Mouse (Mus musculus): ENCODE data around the gene Srrm4. TPM values are rescaled to one million over a fixed set of nuclear protein-coding genes. Genes with fewer than 3 reads are reported as not detected.

The Srrm4 gene
- total and polyA plus RNA-seq, 2 experiments from 2014 or later, result 0.93 to 1.1 TPM

DNA sequence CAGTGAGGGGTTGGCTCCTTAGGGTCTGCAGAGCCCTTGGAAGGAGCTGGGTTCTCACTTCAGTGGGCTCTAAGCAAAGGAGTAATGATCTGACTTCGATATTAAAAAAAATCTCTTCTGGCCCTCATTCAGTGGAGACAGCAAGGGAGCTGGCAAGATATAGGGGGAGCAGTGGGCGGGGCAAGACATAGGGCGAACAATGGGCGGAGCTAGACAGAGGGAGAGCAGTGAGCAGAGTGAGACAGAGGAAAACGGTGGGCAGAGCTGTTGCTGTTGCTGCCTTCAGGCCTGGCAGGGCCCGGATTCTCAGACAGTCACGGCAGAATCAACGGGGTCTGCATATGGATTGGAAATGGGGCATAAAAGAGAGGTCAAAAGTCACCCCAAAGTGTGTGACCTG, 102.0 kb downstream of the Srrm4 start:
- Histone ChIP-seq H3K9ac (replicated peaks; ENCODE audit: low read depth, low read length) (no peak overlapping the region), H3K4me3 (ENCODE audit: low read depth, low read length) (no peak overlapping the region), H3K27ac (ENCODE audit: low read depth) (no peak overlapping the region), H3K27me3 (ENCODE audit: control insufficient read depth, insufficient read depth, low read length) (peaks cover 10% of the 10 kb centered on the region; the same call in 1 of the 2 replicates), H3K4me2 (ENCODE audit: low read depth, low read length) (no peak overlapping the region), H3K36me3 (replicated peaks; ENCODE audit: control insufficient read depth, insufficient read depth, low read length) (no peaks in the 10 kb centered on the region), H3K4me1 (ENCODE audit: control insufficient read depth, insufficient read depth) (0 out of 2 replicates have a peak, but pooled peaks cover 11% of the 10 kb centered on the region), H3K9me3 (replicated peaks; ENCODE audit: control insufficient read depth, low read length) (no peaks in the 10 kb centered on the region)
- ATAC-seq (ENCODE audit: insufficient read depth, low read depth) (no peak), DNase-seq (ENCODE audit: low spot score) (no peak)
- 67% methylated on average over 8 of the region's 8 CpGs for WGBS
- TF ChIP-seq CTCF (IDR thresholded peaks at IDR 0.05; ENCODE audit: low read depth), result no peak
- TF ChIP-seq EP300 (IDR thresholded peaks at IDR 0.05; ENCODE audit: low read depth), result no peak

DNA sequence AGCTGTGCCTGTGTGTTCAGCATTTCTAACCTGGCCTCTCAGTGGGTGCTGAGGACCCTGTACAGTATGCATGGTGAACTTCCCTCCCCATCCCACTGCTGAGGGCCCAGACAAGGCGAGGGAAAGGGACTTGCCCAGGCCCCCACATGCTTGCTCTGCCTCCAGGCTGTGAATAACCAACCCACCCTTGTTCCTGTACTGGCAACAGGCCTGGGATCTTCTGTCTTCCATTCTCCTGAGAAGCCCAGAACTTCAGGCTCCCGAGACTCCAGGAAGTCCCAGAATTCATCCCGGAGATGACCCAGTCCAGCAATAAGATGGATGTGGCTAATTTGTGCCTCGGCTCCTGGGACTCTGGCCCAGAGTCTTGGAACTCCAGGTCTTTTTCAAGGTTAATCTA, 105.5 kb downstream of the Srrm4 start:
- Histone ChIP-seq H3K36me3 (replicated peaks; ENCODE audit: control insufficient read depth, insufficient read depth, low read length) (no peaks in the 10 kb centered on the region), H3K4me1 (ENCODE audit: control insufficient read depth, insufficient read depth) (no peaks in the 10 kb centered on the region), H3K27ac (ENCODE audit: low read depth) (no peak overlapping the region), H3K4me2 (ENCODE audit: low read depth, low read length) (no peak overlapping the region), H3K9me3 (replicated peaks; ENCODE audit: control insufficient read depth, low read length) (no peaks in the 10 kb centered on the region), H3K4me3 (ENCODE audit: low read depth, low read length) (no peak overlapping the region), H3K27me3 (ENCODE audit: control insufficient read depth, insufficient read depth, low read length) (no peaks in the 10 kb centered on the region), H3K9ac (replicated peaks; ENCODE audit: low read depth, low read length) (no peak overlapping the region)
- TF ChIP-seq CTCF (IDR thresholded peaks at IDR 0.05; ENCODE audit: low read depth) (no peak), EP300 (IDR thresholded peaks at IDR 0.05; ENCODE audit: low read depth) (no peak)
- WGBS, result 60% methylated on average over 4 of the region's 4 CpGs
- no peak for DNase-seq (ENCODE audit: low spot score)
- no peak for ATAC-seq (ENCODE audit: insufficient read depth, low read depth)

DNA sequence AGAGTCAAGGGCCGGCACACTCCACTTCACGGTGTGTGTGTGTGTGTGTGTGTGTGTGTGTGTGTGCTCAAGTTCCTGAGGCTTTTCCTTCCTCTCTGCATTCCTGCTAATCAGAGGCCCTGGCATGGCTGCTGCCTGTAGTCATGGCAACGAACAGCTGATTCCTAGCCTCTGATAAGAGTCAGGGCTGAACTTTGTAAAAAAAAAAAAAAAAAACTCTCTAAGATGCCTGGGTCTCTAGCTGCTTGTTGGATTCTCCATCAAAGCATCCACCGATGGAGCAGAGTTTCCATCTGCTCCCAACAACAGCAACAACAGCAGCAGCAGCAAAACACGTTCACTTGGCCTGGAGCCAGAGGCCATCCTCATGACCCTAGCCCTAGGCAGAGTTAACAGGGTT, 106.5 kb downstream of the Srrm4 start:
- Histone ChIP-seq H3K27ac (ENCODE audit: low read depth) (no peak overlapping the region), H3K4me2 (ENCODE audit: low read depth, low read length) (no peak overlapping the region), H3K36me3 (replicated peaks; ENCODE audit: control insufficient read depth, insufficient read depth, low read length) (no peaks in the 10 kb centered on the region), H3K9ac (replicated peaks; ENCODE audit: low read depth, low read length) (no peak overlapping the region), H3K9me3 (replicated peaks; ENCODE audit: control insufficient read depth, low read length) (no peaks in the 10 kb centered on the region), H3K27me3 (ENCODE audit: control insufficient read depth, insufficient read depth, low read length) (no peaks in the 10 kb centered on the region), H3K4me3 (ENCODE audit: low read depth, low read length) (no peak overlapping the region), H3K4me1 (ENCODE audit: control insufficient read depth, insufficient read depth) (no peaks in the 10 kb centered on the region)
- TF ChIP-seq EP300 (IDR thresholded peaks at IDR 0.05; ENCODE audit: low read depth) (no peak), CTCF (IDR thresholded peaks at IDR 0.05; ENCODE audit: low read depth) (no peak)
- WGBS, result 2% methylated on average over 5 of the region's 5 CpGs
- peak; percentile 50 for DNase-seq (ENCODE audit: low spot score)
- ATAC-seq (ENCODE audit: insufficient read depth, low read depth), result peak; percentile 47; the same call in 1 of the 2 replicates

DNA sequence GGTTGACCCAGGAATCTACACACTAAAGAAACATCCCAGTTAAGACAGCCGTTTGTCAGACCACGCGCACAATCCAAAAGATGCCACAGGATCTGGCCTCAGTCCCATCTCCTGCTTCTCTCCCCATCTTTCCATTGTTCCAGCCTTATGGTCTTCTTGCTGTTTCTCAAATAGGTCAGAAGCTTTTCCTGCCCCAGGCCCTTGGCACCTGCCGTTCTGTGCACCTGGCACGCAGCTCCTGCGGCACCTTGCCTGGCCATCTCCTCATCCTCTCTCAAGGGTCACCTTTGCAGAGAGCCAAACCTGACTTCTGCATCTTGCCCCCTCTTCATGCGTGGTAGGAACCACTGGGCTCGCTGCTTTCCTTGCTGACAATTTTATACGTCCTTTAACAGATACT, 107.4 kb downstream of the Srrm4 start:
- 85% methylated on average over 9 of the region's 9 CpGs for WGBS
- no peak overlapping the region for H3K27ac ChIP-seq (ENCODE audit: low read depth)
- no peaks in the 10 kb centered on the region for H3K36me3 ChIP-seq (replicated peaks; ENCODE audit: control insufficient read depth, insufficient read depth, low read length)
- no peaks in the 10 kb centered on the region for H3K4me1 ChIP-seq (ENCODE audit: control insufficient read depth, insufficient read depth)
- H3K4me3 ChIP-seq (ENCODE audit: low read depth, low read length), result no peak overlapping the region
- H3K4me2 ChIP-seq (ENCODE audit: low read depth, low read length), result no peak overlapping the region
- ATAC-seq (ENCODE audit: insufficient read depth, low read depth) (no peak), DNase-seq (ENCODE audit: low spot score) (no peak)
- TF ChIP-seq EP300 (IDR thresholded peaks at IDR 0.05; ENCODE audit: low read depth) (no peak), CTCF (IDR thresholded peaks at IDR 0.05; ENCODE audit: low read depth) (no peak)
- no peaks in the 10 kb centered on the region for H3K9me3 ChIP-seq (replicated peaks; ENCODE audit: control insufficient read depth, low read length)
- H3K9ac ChIP-seq (replicated peaks; ENCODE audit: low read depth, low read length), result no peak overlapping the region
- no peaks in the 10 kb centered on the region for H3K27me3 ChIP-seq (ENCODE audit: control insufficient read depth, insufficient read depth, low read length)

DNA sequence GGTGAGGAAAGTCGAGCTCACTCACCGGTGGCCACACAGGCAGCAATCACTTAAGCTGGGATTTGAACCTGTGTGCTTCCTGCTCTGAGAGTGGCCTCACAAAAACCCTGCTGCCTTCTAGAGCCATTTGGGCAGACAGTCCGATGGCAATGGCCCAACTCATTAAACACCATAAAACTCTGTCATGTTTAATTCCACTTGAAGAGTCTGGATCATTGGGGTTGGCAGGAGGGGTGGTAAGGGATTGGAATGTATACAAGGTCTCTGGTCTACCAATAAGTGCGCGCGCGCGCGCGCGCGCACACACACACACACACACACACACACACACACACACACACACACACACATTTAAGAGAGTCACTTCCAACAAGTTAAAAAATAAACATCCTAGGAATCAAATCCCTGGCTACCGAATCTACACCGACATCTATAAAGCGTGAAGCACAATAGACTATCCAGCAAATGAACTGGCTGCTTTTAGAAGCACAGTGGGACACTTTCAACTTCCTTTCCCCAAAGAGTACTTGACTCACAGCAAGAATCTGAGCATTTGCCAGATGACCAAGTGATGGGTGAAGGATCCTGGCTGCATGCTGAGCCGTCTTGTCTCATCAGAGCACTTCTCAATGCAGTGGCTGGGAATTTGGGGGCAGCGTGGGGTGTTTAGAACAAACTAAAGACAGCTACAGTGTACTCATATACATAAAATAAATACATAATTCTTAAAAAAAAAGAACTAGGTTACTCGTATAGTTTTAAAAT, 112.8 kb downstream of the Srrm4 start:
- Histone ChIP-seq H3K4me3 (ENCODE audit: low read depth, low read length) (no peak overlapping the region), H3K36me3 (replicated peaks; ENCODE audit: control insufficient read depth, insufficient read depth, low read length) (no peaks in the 10 kb centered on the region), H3K9me3 (replicated peaks; ENCODE audit: control insufficient read depth, low read length) (no peaks in the 10 kb centered on the region), H3K9ac (replicated peaks; ENCODE audit: low read depth, low read length) (no peak overlapping the region), H3K4me2 (ENCODE audit: low read depth, low read length) (no peak overlapping the region), H3K27ac (ENCODE audit: low read depth) (no peak overlapping the region), H3K4me1 (ENCODE audit: control insufficient read depth, insufficient read depth) (no peaks in the 10 kb centered on the region), H3K27me3 (ENCODE audit: control insufficient read depth, insufficient read depth, low read length) (no peaks in the 10 kb centered on the region)
- TF ChIP-seq EP300 (IDR thresholded peaks at IDR 0.05; ENCODE audit: low read depth), result no peak
- TF ChIP-seq CTCF (IDR thresholded peaks at IDR 0.05; ENCODE audit: low read depth), result no peak
- WGBS, result 87% methylated on average over 18 of the region's 18 CpGs
- DNase-seq (ENCODE audit: low spot score) (no peak), ATAC-seq (ENCODE audit: insufficient read depth, low read depth) (no peak)

DNA sequence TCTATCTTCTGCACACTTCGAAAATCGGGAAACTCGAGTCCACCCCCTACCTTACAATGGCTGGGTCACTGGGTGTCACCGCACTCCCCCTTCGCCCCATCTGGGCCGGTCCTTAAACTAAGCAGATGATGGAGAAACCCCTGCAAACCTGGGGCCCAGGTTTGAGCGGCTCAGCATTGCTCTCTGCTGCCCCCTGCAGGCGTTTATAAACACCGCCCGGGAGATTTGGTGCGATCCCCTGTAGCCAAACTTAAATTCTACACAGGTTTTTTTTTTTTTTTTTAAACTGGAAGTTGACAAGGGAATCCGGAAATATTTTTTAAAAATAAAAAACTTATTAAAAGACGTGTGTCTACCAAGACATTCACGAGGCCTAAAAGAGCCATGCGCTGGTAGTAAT, 115.6 kb downstream of the Srrm4 start:
- no peak overlapping the region for H3K9ac ChIP-seq (replicated peaks; ENCODE audit: low read depth, low read length)
- no peaks in the 10 kb centered on the region for H3K27me3 ChIP-seq (ENCODE audit: control insufficient read depth, insufficient read depth, low read length)
- H3K27ac ChIP-seq (ENCODE audit: low read depth), result no peak overlapping the region
- TF ChIP-seq CTCF (IDR thresholded peaks at IDR 0.05; ENCODE audit: low read depth) (peak; percentile 68), EP300 (IDR thresholded peaks at IDR 0.05; ENCODE audit: low read depth) (no peak)
- no peaks in the 10 kb centered on the region for H3K9me3 ChIP-seq (replicated peaks; ENCODE audit: control insufficient read depth, low read length)
- WGBS, result 11% methylated on average over 15 of the region's 15 CpGs
- ATAC-seq (ENCODE audit: insufficient read depth, low read depth), result no peak
- H3K4me2 ChIP-seq (ENCODE audit: low read depth, low read length), result no peak overlapping the region
- H3K36me3 ChIP-seq (replicated peaks; ENCODE audit: control insufficient read depth, insufficient read depth, low read length), result no peaks in the 10 kb centered on the region
- DNase-seq (ENCODE audit: low spot score), result peak; percentile 29
- no peaks in the 10 kb centered on the region for H3K4me1 ChIP-seq (ENCODE audit: control insufficient read depth, insufficient read depth)
- no peak overlapping the region for H3K4me3 ChIP-seq (ENCODE audit: low read depth, low read length)

Data from heart, postnatal 0 days (tissue).